Comparison of ENCODE assay signal across 9 mouse cellular contexts in the genomic region with DNA sequence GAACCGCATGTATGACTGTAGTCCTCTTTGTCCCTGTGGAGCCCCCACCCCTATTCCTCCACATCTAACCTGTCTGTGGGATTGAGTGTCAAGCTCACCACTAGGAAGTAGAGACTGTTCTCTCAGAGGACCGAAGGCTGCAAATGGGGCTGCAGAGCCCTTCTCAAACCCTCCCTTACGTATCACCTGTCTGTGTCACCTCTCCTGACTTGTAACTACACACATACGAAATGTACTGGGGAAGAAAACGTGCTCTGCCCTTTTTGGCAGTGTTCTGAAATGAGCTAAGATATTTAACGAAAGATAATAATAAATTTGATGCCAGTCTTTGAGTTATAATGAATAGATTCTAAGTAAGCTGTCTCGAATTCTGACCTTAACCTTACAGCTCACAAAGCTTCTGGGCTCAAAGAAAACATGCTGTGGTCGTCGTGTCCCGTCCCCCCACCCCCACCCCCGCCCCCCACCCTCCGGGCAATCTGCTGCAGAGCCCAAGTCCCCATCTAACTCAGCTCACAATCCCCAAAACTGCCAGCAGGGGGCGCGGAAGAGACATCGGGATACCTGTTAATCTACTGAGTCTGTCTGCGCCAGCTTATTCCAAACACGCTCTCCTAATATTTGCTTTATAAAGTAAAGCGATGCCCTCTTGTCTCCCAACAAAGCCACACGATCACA. TPM values are rescaled to one million over a fixed set of nuclear protein-coding genes. Genes with fewer than 3 reads are reported as not detected.
DNase-seq lines count a peak whose midpoint lies in the region; ATAC-seq and TF ChIP-seq lines count a peak whose summit lies in the region.
"Had no signal": no experiment of that assay in that cellular context is flagged by ENCODE, and none has a peak within 500 bp of the region (broad histone marks: within the 10 kb centered on the region; RNA-seq: fewer than 3 reads in every experiment).

No protein-coding gene starts in this region.

- H3K27me3 ChIP-seq in G1E (ENCODE audit: insufficient read depth, low read length) = peaks cover 13% of the 10 kb centered on the region
- no peaks in the 10 kb centered on the region for H3K27me3 ChIP-seq in forebrain, embryonic 16.5 days (replicated peaks; ENCODE audit: control insufficient read depth, insufficient read depth, low read length)
- H3K27me3 ChIP-seq in liver, postnatal 0 days (ENCODE audit: insufficient read depth, low read length) = no peaks in the 10 kb centered on the region
- H3K27me3 ChIP-seq in neural tube, embryonic 15.5 days (replicated peaks) = no peaks in the 10 kb centered on the region

- TF ChIP-seq CTCF in G1E (IDR thresholded peaks at IDR 0.05; ENCODE audit: low read depth, low read length) = peak; percentile 16; the same call in 1 of the 2 replicates
- peak; percentile 82 for TF ChIP-seq CTCF in liver, postnatal 0 days (IDR thresholded peaks at IDR 0.05; ENCODE audit: low read depth)

- H3K4me2 ChIP-seq in forebrain, embryonic 16.5 days (ENCODE audit: low read length) = peak overlapping the region; percentile 28; the same call in 1 of the 2 replicates
- peak overlapping the region; percentile 57 for H3K4me2 ChIP-seq in liver, postnatal 0 days (ENCODE audit: low read depth, low read length)
- peak overlapping the region; percentile 41 for H3K4me2 ChIP-seq in neural tube, embryonic 15.5 days

- intact Hi-C loops in heart, postnatal 25 days (cut with DNase I) = loop anchor here (1.0 to 5.0 kb wide), 2 partner anchors 195 to 217 kb away; partner anchors contain the start of gene Mapk9

- TF ChIP-seq EP300 in liver, postnatal 0 days (IDR thresholded peaks at IDR 0.05; ENCODE audit: low read depth) = no peak

- H3K9me3 ChIP-seq in G1E (replicated peaks) = peaks cover 5% of the 10 kb centered on the region
- H3K9me3 ChIP-seq in forebrain, embryonic 16.5 days (ENCODE audit: control insufficient read depth, low read length) = no peaks in the 10 kb centered on the region
- H3K9me3 ChIP-seq in liver, postnatal 0 days (ENCODE audit: low read length) = no peaks in the 10 kb centered on the region
- no peaks in the 10 kb centered on the region for H3K9me3 ChIP-seq in neural tube, embryonic 15.5 days (replicated peaks)

- H3K9ac ChIP-seq in forebrain, embryonic 16.5 days (replicated peaks; ENCODE audit: low read depth, low read length) = no peak overlapping the region
- H3K9ac ChIP-seq in liver, postnatal 0 days (replicated peaks) = 0 out of 2 replicates have a peak overlapping the region, but pooled peaks have one; percentile 8
- H3K9ac ChIP-seq in neural tube, embryonic 15.5 days (replicated peaks) = no peak overlapping the region

- H3K27ac ChIP-seq in forebrain, embryonic 16.5 days (ENCODE audit: low read length) = no peak overlapping the region
- no peak overlapping the region for H3K27ac ChIP-seq in liver, postnatal 0 days (ENCODE audit: low read depth)
- no peak overlapping the region for H3K27ac ChIP-seq in neural tube, embryonic 15.5 days (replicated peaks)
- H3K27ac ChIP-seq: macrophage had no signal

- WGBS in forebrain, embryonic 16.5 days = 25% methylated on average over 19 of the region's 19 CpGs
- WGBS in large intestine, adult 2 months = 17% methylated on average over 19 of the region's 19 CpGs
- 18% methylated on average over 19 of the region's 19 CpGs for WGBS in liver, postnatal 0 days (ENCODE audit: insufficient replicate concordance)
- WGBS in neural tube, embryonic 15.5 days = 23% methylated on average over 19 of the region's 19 CpGs

- H3K4me3 ChIP-seq in G1E (ENCODE audit: low read depth, low read length) = peak overlapping the region; percentile 58; the same call in 1 of the 2 replicates
- H3K4me3 ChIP-seq in forebrain, embryonic 16.5 days (replicated peaks; ENCODE audit: low read length) = no peak overlapping the region
- H3K4me3 ChIP-seq in liver, postnatal 0 days (ENCODE audit: low read depth, low read length) = no peak overlapping the region
- no peak overlapping the region for H3K4me3 ChIP-seq in neural tube, embryonic 15.5 days (replicated peaks)

- ATAC-seq in G1E (ENCODE audit: extremely low read depth, insufficient number of reproducible peaks, low FRiP score, poor library complexity, severe bottlenecking) = 0 out of 2 replicates have a peak, but pooled peaks have one; percentile 18
- peak; percentile 84 for ATAC-seq in forebrain, embryonic 16.5 days
- peak; percentile 63 for ATAC-seq in liver, postnatal 0 days
- peak; percentile 76; the same call in 1 of the 2 replicates for ATAC-seq in neural tube, embryonic 15.5 days (ENCODE audit: low FRiP score)

- peak; percentile 69 for DNase-seq in G1E (ENCODE audit: low spot score)
- DNase-seq in cerebellum, adult 18-20 months = peak; percentile 77 to 80
- DNase-seq in heart, postnatal 25 days (ENCODE audit: low spot score) = peak; percentile 42
- DNase-seq in large intestine, adult 2 months (ENCODE audit: low read depth, low spot score) = peak; percentile 40
- DNase-seq in liver, postnatal 0 days = peak; percentile 91
- peak; percentile 93 for DNase-seq in testis, postnatal 10 days (ENCODE audit: low spot score)

- peaks cover 39% of the 10 kb centered on the region for H3K4me1 ChIP-seq in G1E (ENCODE audit: insufficient read depth, low read depth, low read length)
- peaks cover 3% of the 10 kb centered on the region; the same call in 1 of the 2 replicates for H3K4me1 ChIP-seq in forebrain, embryonic 16.5 days (replicated peaks; ENCODE audit: control insufficient read depth, insufficient read depth, low read length)
- H3K4me1 ChIP-seq in liver, postnatal 0 days (ENCODE audit: insufficient read depth) = peaks cover 19% of the 10 kb centered on the region
- peaks cover 4% of the 10 kb centered on the region; the same call in 1 of the 2 replicates for H3K4me1 ChIP-seq in neural tube, embryonic 15.5 days

- H3K36me3 ChIP-seq in G1E (replicated peaks) = no peaks in the 10 kb centered on the region
- no peaks in the 10 kb centered on the region for H3K36me3 ChIP-seq in forebrain, embryonic 16.5 days (ENCODE audit: control insufficient read depth, insufficient read depth)
- no peaks in the 10 kb centered on the region for H3K36me3 ChIP-seq in liver, postnatal 0 days (replicated peaks; ENCODE audit: insufficient read depth, low read length)
- H3K36me3 ChIP-seq in neural tube, embryonic 15.5 days = no peaks in the 10 kb centered on the region

RNA-seq across cellular contexts. Expression of gene Scgb3a1, which starts 10.9 kb away (rescaled TPM):
- not detected in 2 replicates for total RNA-seq in G1E (2014; fragmentation: Nextera tagmentation)
- not detected in 2 replicates for total RNA-seq in G1E (2017)
- not detected in 2 replicates for polyA plus RNA-seq in G1E (2012)
- polyA plus RNA-seq in forebrain, embryonic 16.5 days (2015; fragmentation: Nextera tagmentation; extraction: Ambion mirVana) = not detected in 2 replicates
- 1 to 10 TPM; 1.2 to 1.4 TPM for total RNA-seq in heart, postnatal 25 days (2021)
- 9.8 and 11.7 TPM in 2 replicates for polyA plus RNA-seq in large intestine, adult 2 months (2012; rRNA removed)
- 0.25 and 0.33 TPM in 2 replicates for polyA plus RNA-seq in liver, postnatal 0 days (2015; fragmentation: Nextera tagmentation; extraction: Ambion mirVana)
- not detected in 2 replicates for polyA plus RNA-seq in neural tube, embryonic 15.5 days (2015; fragmentation: Nextera tagmentation; extraction: Ambion mirVana)
- polyA plus RNA-seq: macrophage had no signal

RNA-seq across cellular contexts. Expression of gene Flt4, which starts 43.5 kb away (rescaled TPM):
- total RNA-seq in G1E (2014; fragmentation: Nextera tagmentation) (0.15 and 0.44 TPM in 2 replicates), G1E (2017) (under 0.01 and 0.12 TPM in 2 replicates)
- polyA plus RNA-seq in G1E (2012) = 0.02 TPM in 2 replicates
- 1.4 and 1.7 TPM in 2 replicates for polyA plus RNA-seq in forebrain, embryonic 16.5 days (2015; fragmentation: Nextera tagmentation; extraction: Ambion mirVana)
- 10 to 100 TPM; 11.2 to 11.7 TPM for total RNA-seq in heart, postnatal 25 days (2021)
- 4.8 and 7.3 TPM in 2 replicates for polyA plus RNA-seq in large intestine, adult 2 months (2012; rRNA removed)
- polyA plus RNA-seq in liver, postnatal 0 days (2015; fragmentation: Nextera tagmentation; extraction: Ambion mirVana) = 4.3 and 4.9 TPM in 2 replicates
- polyA plus RNA-seq in neural tube, embryonic 15.5 days (2015; fragmentation: Nextera tagmentation; extraction: Ambion mirVana) = 1.7 and 2.1 TPM in 2 replicates

RNA-seq across cellular contexts. Expression of gene Cnot6, which starts 60.0 kb away (rescaled TPM):
- total RNA-seq in G1E (2014; fragmentation: Nextera tagmentation) = 155 and 165 TPM in 2 replicates
- total RNA-seq in G1E (2017) = 84.5 and 93.8 TPM in 2 replicates
- 44.0 and 61.0 TPM in 2 replicates for polyA plus RNA-seq in G1E (2012)
- 55.1 and 68.1 TPM in 2 replicates for polyA plus RNA-seq in forebrain, embryonic 16.5 days (2015; fragmentation: Nextera tagmentation; extraction: Ambion mirVana)
- 10 to 100 TPM; 20.9 to 25.0 TPM for total RNA-seq in heart, postnatal 25 days (2021)
- 9.9 and 12.2 TPM in 2 replicates for polyA plus RNA-seq in large intestine, adult 2 months (2012; rRNA removed)
- polyA plus RNA-seq in liver, postnatal 0 days (2015; fragmentation: Nextera tagmentation; extraction: Ambion mirVana) = 16.9 and 18.1 TPM in 2 replicates
- 31.2 and 34.6 TPM in 2 replicates for polyA plus RNA-seq in neural tube, embryonic 15.5 days (2015; fragmentation: Nextera tagmentation; extraction: Ambion mirVana)

Comparison
In these comparisons a context has a peak if more than half of its experiments do, and no peak if none do; other contexts are left out.
1. ATAC-seq: peak in every context shown above with its lines; median percentile 84 in forebrain, embryonic 16.5 days; 76 in neural tube, embryonic 15.5 days; 63 in liver, postnatal 0 days; 18 in G1E.
2. DNase-seq: peak in every context shown above with its lines; median percentile 93 in testis, postnatal 10 days; 91 in liver, postnatal 0 days; 78 in cerebellum, adult 18-20 months; 69 in G1E; 42 in heart, postnatal 25 days; 40 in large intestine, adult 2 months.